Mouse (Mus musculus) midbrain, embryonic 13.5 days (tissue): ENCODE data around the gene Rreb1. TPM values are rescaled to one million over a fixed set of nuclear protein-coding genes. Genes with fewer than 3 reads are reported as not detected.
"Not testable (repeated sequence)": the region's sequence is repeated elsewhere in the genome, so short reads cannot be mapped to it uniquely, and the experiment has no call there.

Source experiments
- ATAC-seq: fragments of 200-750 bp; cut with Nextera tagmentation; 2 replicates; pipeline ENCODE4 v1.8.0; 2017; ENCODE audit warnings: mild to moderate bottlenecking, moderate TSS enrichment, moderate library complexity
- H3K27ac ChIP-seq: fragments of 300-500 bp; sonication (generic); 2 replicates; pipeline ENCODE4 v1.5.1; 2015; ENCODE audit warnings: inconsistent platforms, mild to moderate bottlenecking, moderate library complexity
- H3K27me3 ChIP-seq: fragments of 300-500 bp; sonication (generic); 2 replicates; pipeline ENCODE4 v1.6.1; 2015; ENCODE audit warnings: mild to moderate bottlenecking, inconsistent platforms
- H3K36me3 ChIP-seq: fragments of 300-500 bp; sonication (generic); 2 replicates; pipeline ENCODE4 v1.6.1; 2015; ENCODE audit warnings: mild to moderate bottlenecking, inconsistent platforms
- H3K4me1 ChIP-seq: fragments of 300-500 bp; sonication (generic); replicated peaks from 2 replicates; pipeline ENCODE4 v1.6.1; 2015; ENCODE audit warnings: inconsistent platforms
- H3K4me2 ChIP-seq: fragments of 300-500 bp; sonication (generic); replicated peaks from 2 replicates; pipeline ENCODE4 v1.6.1; 2015; ENCODE audit warnings: moderate library complexity, mild to moderate bottlenecking, inconsistent platforms
- H3K4me3 ChIP-seq: fragments of 300-500 bp; sonication (generic); replicated peaks from 2 replicates; pipeline ENCODE4 v1.5.1; 2015; ENCODE audit warnings: mild to moderate bottlenecking, inconsistent platforms
- H3K9ac ChIP-seq: fragments of 300-500 bp; sonication (generic); replicated peaks from 2 replicates; pipeline ENCODE4 v1.6.1; 2015; ENCODE audit warnings: mild to moderate bottlenecking, inconsistent platforms
- H3K9me3 ChIP-seq: fragments of 300-500 bp; sonication (generic); 2 replicates; pipeline ENCODE4 v1.6.1; 2016; ENCODE audit warnings: mild to moderate bottlenecking, inconsistent platforms
- WGBS: fragments of 180-500 bp; shearing (Covaris S2); methylation state at CpG from one replicate; pipeline ENCODE4 v1.1.7; 2015; 5-methylcytosine and 5-hydroxymethylcytosine counted together
- polyA plus RNA-seq: library from polyadenylated mRNA; unstranded; fragments of >200 nt; fragmentation: Nextera tagmentation; extraction: Ambion mirVana; gene quantifications from 2 replicates; pipeline ENCODE4 v1.2.1, GENCODE M21; 2015

The Rreb1 gene
- polyA plus RNA-seq, 1 experiment from 2014 or later: 2.7 TPM

GRCm38 (mm10) chr13:37833500-37833899 lies 55.3 kb downstream of the Rreb1 start:
- no peak overlapping the region for H3K27ac ChIP-seq
- H3K4me3 ChIP-seq: no peak overlapping the region
- H3K27me3 ChIP-seq: peaks cover 42% of the 10 kb centered on the region
- no peaks in the 10 kb centered on the region for H3K9me3 ChIP-seq
- WGBS: 79% methylated on average over 8 of the region's 8 CpGs
- H3K9ac ChIP-seq: no peak overlapping the region
- no peaks in the 10 kb centered on the region for H3K36me3 ChIP-seq
- peaks cover 14% of the 10 kb centered on the region for H3K4me1 ChIP-seq
- ATAC-seq: no peak
- no peak overlapping the region for H3K4me2 ChIP-seq

- Histone ChIP-seq H3K36me3 (no peaks in the 10 kb centered on the region), H3K9me3 (no peaks in the 10 kb centered on the region), H3K9ac (no peak overlapping the region), H3K27ac (no peak overlapping the region), H3K4me2 (no peak overlapping the region), H3K4me1 (peaks cover 6% of the 10 kb centered on the region), H3K4me3 (no peak overlapping the region), H3K27me3 (peaks cover 28% of the 10 kb centered on the region)
- WGBS: 92% methylated on average over 1 of the region's 1 CpGs
- ATAC-seq: no peak
These were observed 57.1 kb downstream of the Rreb1 start for GRCm38 (mm10) chr13:37835296-37835695.

- not testable (repeated sequence) for H3K4me2 ChIP-seq, H3K9ac ChIP-seq, H3K36me3 ChIP-seq, H3K4me1 ChIP-seq, H3K9me3 ChIP-seq, H3K4me3 ChIP-seq, ATAC-seq, H3K27ac ChIP-seq
- H3K27me3 ChIP-seq: peaks cover 23% of the 10 kb centered on the region
- WGBS: 89% methylated on average over 9 of the region's 9 CpGs
These were observed 57.6 kb downstream of the Rreb1 start for GRCm38 (mm10) chr13:37835811-37836210.

GRCm38 (mm10) chr13:37837372-37837771 lies 59.2 kb downstream of the Rreb1 start:
- 82% methylated on average over 3 of the region's 3 CpGs for WGBS
- H3K9ac ChIP-seq: no peak overlapping the region
- H3K27me3 ChIP-seq: peaks cover 7% of the 10 kb centered on the region; the same call in 1 of the 2 replicates
- no peak overlapping the region for H3K27ac ChIP-seq
- ATAC-seq: no peak
- H3K9me3 ChIP-seq: no peaks in the 10 kb centered on the region
- no peaks in the 10 kb centered on the region for H3K4me1 ChIP-seq
- H3K4me2 ChIP-seq: no peak overlapping the region
- H3K4me3 ChIP-seq: no peak overlapping the region
- H3K36me3 ChIP-seq: no peaks in the 10 kb centered on the region

- ATAC-seq: no peak
- 91% methylated on average over 18 of the region's 18 CpGs for WGBS
- no peak overlapping the region for H3K27ac ChIP-seq
These were observed 60.3 kb downstream of the Rreb1 start for GRCm38 (mm10) chr13:37838260-37839183.

GRCm38 (mm10) chr13:37843241-37843640 lies 65.0 kb downstream of the Rreb1 start:
- H3K4me3 ChIP-seq: no peak overlapping the region
- no peak for ATAC-seq
- H3K4me2 ChIP-seq: no peak overlapping the region
- H3K27me3 ChIP-seq: no peaks in the 10 kb centered on the region
- no peak overlapping the region for H3K9ac ChIP-seq
- 0 out of 2 replicates have a peak, but pooled peaks cover 3% of the 10 kb centered on the region for H3K4me1 ChIP-seq
- H3K36me3 ChIP-seq: no peaks in the 10 kb centered on the region
- 84% methylated on average over 7 of the region's 7 CpGs for WGBS
- H3K27ac ChIP-seq: no peak overlapping the region
- no peaks in the 10 kb centered on the region for H3K9me3 ChIP-seq

More at GRCm38 (mm10) chr13:37838260-37839183, 60.3 kb downstream of the Rreb1 start:
- H3K4me2 ChIP-seq: no peak overlapping the region
- no peaks in the 10 kb centered on the region for H3K4me1 ChIP-seq
- no peak overlapping the region for H3K4me3 ChIP-seq
- H3K9me3 ChIP-seq: no peaks in the 10 kb centered on the region
- H3K9ac ChIP-seq: no peak overlapping the region
- no peaks in the 10 kb centered on the region for H3K36me3 ChIP-seq
- 0 out of 2 replicates have a peak, but pooled peaks cover 1% of the 10 kb centered on the region for H3K27me3 ChIP-seq

GRCm38 (mm10) chr13:37843844-37844243 lies 65.6 kb downstream of the Rreb1 start:
- no peak overlapping the region for H3K4me3 ChIP-seq
- no peak overlapping the region for H3K27ac ChIP-seq
- no peaks in the 10 kb centered on the region for H3K9me3 ChIP-seq
- no peaks in the 10 kb centered on the region for H3K27me3 ChIP-seq
- ATAC-seq: no peak
- H3K4me2 ChIP-seq: no peak overlapping the region
- no peak overlapping the region for H3K9ac ChIP-seq
- WGBS: 90% methylated on average over 10 of the region's 10 CpGs
- no peaks in the 10 kb centered on the region for H3K36me3 ChIP-seq
- H3K4me1 ChIP-seq: 0 out of 2 replicates have a peak, but pooled peaks cover 3% of the 10 kb centered on the region

GRCm38 (mm10) chr13:37845156-37845555 lies 67.0 kb downstream of the Rreb1 start:
- H3K4me3 ChIP-seq: no peak overlapping the region
- ATAC-seq: no peak
- no peak overlapping the region for H3K4me2 ChIP-seq
- no peaks in the 10 kb centered on the region for H3K27me3 ChIP-seq
- H3K36me3 ChIP-seq: no peaks in the 10 kb centered on the region
- no peak overlapping the region for H3K9ac ChIP-seq
- no peaks in the 10 kb centered on the region for H3K9me3 ChIP-seq
- WGBS: 63% methylated on average over 3 of the region's 3 CpGs
- H3K27ac ChIP-seq: no peak overlapping the region
- 0 out of 2 replicates have a peak, but pooled peaks cover 3% of the 10 kb centered on the region for H3K4me1 ChIP-seq

- H3K9me3 ChIP-seq: no peaks in the 10 kb centered on the region
- 0 out of 2 replicates have a peak, but pooled peaks cover 3% of the 10 kb centered on the region for H3K4me1 ChIP-seq
- no peak overlapping the region for H3K4me3 ChIP-seq
- H3K36me3 ChIP-seq: no peaks in the 10 kb centered on the region
- no peak overlapping the region for H3K27ac ChIP-seq
- no peak overlapping the region for H3K4me2 ChIP-seq
- no peak for ATAC-seq
- H3K9ac ChIP-seq: no peak overlapping the region
- 85% methylated on average over 7 of the region's 7 CpGs for WGBS
- no peaks in the 10 kb centered on the region for H3K27me3 ChIP-seq
These were observed 67.4 kb downstream of the Rreb1 start for GRCm38 (mm10) chr13:37845641-37846040.

- Histone ChIP-seq H3K27ac (no peak overlapping the region), H3K4me3 (no peak overlapping the region), H3K9me3 (no peaks in the 10 kb centered on the region), H3K4me1 (0 out of 2 replicates have a peak, but pooled peaks cover 3% of the 10 kb centered on the region), H3K27me3 (no peaks in the 10 kb centered on the region), H3K9ac (no peak overlapping the region), H3K36me3 (no peaks in the 10 kb centered on the region), H3K4me2 (no peak overlapping the region)
- 83% methylated on average over 11 of the region's 11 CpGs for WGBS
- ATAC-seq: no peak
These were observed 68.3 kb downstream of the Rreb1 start for GRCm38 (mm10) chr13:37846507-37846906.

GRCm38 (mm10) chr13:37846962-37847570 lies 68.9 kb downstream of the Rreb1 start:
- Histone ChIP-seq H3K4me1 (0 out of 2 replicates have a peak, but pooled peaks cover 3% of the 10 kb centered on the region), H3K4me3 (no peak overlapping the region), H3K36me3 (no peaks in the 10 kb centered on the region), H3K4me2 (no peak overlapping the region), H3K9me3 (no peaks in the 10 kb centered on the region), H3K9ac (no peak overlapping the region), H3K27ac (no peak overlapping the region), H3K27me3 (no peaks in the 10 kb centered on the region)
- 76% methylated on average over 9 of the region's 9 CpGs for whole genome bisulfite sequencing
- ATAC-seq: no peak
